Mouse (Mus musculus) liver, embryonic 14.5 days (tissue): ENCODE data around the gene Naip2.

Experiments
- CTCF ChIP-seq: IDR thresholded peaks from 2 replicates; pipeline ENCODE4 v1.5.1; 2016; ENCODE audit warnings: antibody characterized with exemption, low read depth, control low read depth
- EP300 ChIP-seq: IDR thresholded peaks from 2 replicates; pipeline ENCODE4 v1.6.1; 2016; ENCODE audit warnings: antibody characterized with exemption, low read depth

DNA sequence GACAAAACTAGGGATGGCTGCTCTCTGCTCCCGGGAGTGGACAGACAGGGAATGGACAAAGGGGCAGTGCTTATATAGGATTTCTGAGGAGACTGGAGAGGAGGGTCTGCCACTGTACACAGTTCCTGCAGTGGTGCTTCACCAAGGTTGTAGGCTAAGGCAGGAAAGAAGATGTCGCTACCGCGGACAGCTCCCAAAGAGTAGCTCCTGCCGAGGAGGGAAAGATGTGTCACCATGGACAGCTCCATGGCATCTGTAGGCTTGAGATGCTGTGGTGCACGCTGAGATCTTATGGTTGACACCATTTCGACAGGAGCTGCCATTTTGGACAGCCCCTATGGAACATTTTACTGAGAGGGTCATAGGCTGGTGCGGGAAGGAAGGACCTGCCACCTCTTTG is 8.6 kb upstream of the Naip2 start:
- TF ChIP-seq CTCF (no peak), EP300 (no peak)
